Mouse (Mus musculus) cerebellum, adult 11 months (tissue): ENCODE results near the gene Tmem121b.

Source experiments
- DNase-seq: peaks from one replicate; pipeline ENCODE4 v3.0.0; 2022

Tmem121b gene

GRCm38 (mm10) chr6:120493374-120494181 is at the start of gene Tmem121b:
Tmem121b (minus strand) TSS chr6:120493807.
- DNase-seq = peak; percentile 57

- no peak for DNase-seq
Measured at GRCm38 (mm10) chr6:120542061-120542460, 48.5 kb upstream of the Tmem121b start.

GRCm38 (mm10) chr6:120541386-120541785 is 47.8 kb upstream of the Tmem121b start:
- no peak for DNase-seq

GRCm38 (mm10) chr6:120539781-120540231 is 46.2 kb upstream of the Tmem121b start:
- DNase-seq = no peak

GRCm38 (mm10) chr6:120539132-120539759 is 45.6 kb upstream of the Tmem121b start:
- DNase-seq = peak; percentile 73

- DNase-seq = no peak
Measured at GRCm38 (mm10) chr6:120536337-120536736, 42.7 kb upstream of the Tmem121b start.

GRCm38 (mm10) chr6:120532594-120532993 is 39.0 kb upstream of the Tmem121b start:
- no peak for DNase-seq

- peak; percentile 92 for DNase-seq
Measured at GRCm38 (mm10) chr6:120531020-120531965, 37.7 kb upstream of the Tmem121b start, which contains the start of gene Hdhd5. Hdhd5 (minus strand) TSS chr6:120531319.

- no peak for DNase-seq
Measured at GRCm38 (mm10) chr6:120529123-120529522, 35.5 kb upstream of the Tmem121b start.

GRCm38 (mm10) chr6:120524796-120525195 is 31.2 kb upstream of the Tmem121b start:
- no peak for DNase-seq

GRCm38 (mm10) chr6:120519647-120520046 is 26.0 kb upstream of the Tmem121b start:
- no peak for DNase-seq

GRCm38 (mm10) chr6:120517311-120517710 is 23.7 kb upstream of the Tmem121b start:
- no peak for DNase-seq

- no peak for DNase-seq
Measured at GRCm38 (mm10) chr6:120516879-120517278, 23.3 kb upstream of the Tmem121b start.

GRCm38 (mm10) chr6:120516422-120516821 is 22.8 kb upstream of the Tmem121b start:
- no peak for DNase-seq

GRCm38 (mm10) chr6:120511212-120511611 is 17.6 kb upstream of the Tmem121b start:
- no peak for DNase-seq

GRCm38 (mm10) chr6:120510425-120510824 is 16.8 kb upstream of the Tmem121b start:
- no peak for DNase-seq

GRCm38 (mm10) chr6:120509975-120510374 is 16.4 kb upstream of the Tmem121b start:
- no peak for DNase-seq

- no peak for DNase-seq
Measured at GRCm38 (mm10) chr6:120508645-120509044, 15.0 kb upstream of the Tmem121b start.

- DNase-seq = no peak
Measured at GRCm38 (mm10) chr6:120505531-120505930, 11.9 kb upstream of the Tmem121b start.

- DNase-seq = no peak
Measured at GRCm38 (mm10) chr6:120504051-120504450, 10.4 kb upstream of the Tmem121b start.

- no peak for DNase-seq
Measured at GRCm38 (mm10) chr6:120496544-120496943, 2.9 kb upstream of the Tmem121b start.

GRCm38 (mm10) chr6:120492499-120493373 is 871 bp downstream of the Tmem121b start:
- DNase-seq = peak; percentile 12
